Comparison of ENCODE assay signal across 14 mouse cellular contexts in genomic region chr1:120021951-120022350, GRCm38 (mm10). TPM values are rescaled to one million over a fixed set of nuclear protein-coding genes. Genes with fewer than 3 reads are reported as not detected.
DNase-seq lines count a peak whose midpoint lies in the region.
"Had no signal": no experiment of that assay in that cellular context is flagged by ENCODE, and none has a peak within 500 bp of the region (broad histone marks: within the 10 kb centered on the region; RNA-seq: fewer than 3 reads in every experiment).

No protein-coding gene starts in this region.

- peak; percentile 24 to 31 for DNase-seq in cerebellum, postnatal 36 days
- DNase-seq in cerebellum, adult 9-10 months = no peak
- peak; percentile 37 to 53 for DNase-seq in left cerebral cortex, adult 18-20 months (ENCODE audit: low spot score in 2 of 2)
- DNase-seq in left cerebral cortex, adult 11 months (ENCODE audit: low spot score) = no peak
- DNase-seq in left cerebral cortex, postnatal 25 days (ENCODE audit: low spot score in 2 of 2) = peak; percentile 34 to 70
- peak; percentile 34 to 39 for DNase-seq in right cerebral cortex, postnatal 36 days (ENCODE audit: low spot score in 2 of 2)
- DNase-seq in adrenal gland, postnatal 36 days = no peak
- no peak for DNase-seq in urinary bladder, postnatal 14 days (ENCODE audit: low spot score)
- DNase-seq: gastrocnemius, postnatal 36 days; kidney, adult 11 months; kidney, postnatal 14 days; lung, postnatal 14 days had no signal

- intact Hi-C loops in left cerebral cortex, postnatal 25 days (cut with DNase I) = no loop called here

RNA-seq across cellular contexts. Expression of gene Sctr, which starts 15.3 kb away (rescaled TPM):
- under 1 TPM in 1 of 2 experiments, not detected in 1; 0.42 TPM for total RNA-seq in left cerebral cortex, adult 18-20 months (2021)
- under 1 TPM; 0.53 to 0.62 TPM for total RNA-seq in left cerebral cortex, postnatal 25 days (2021)
- 10 to 100 TPM in 1 of 2 experiments, 1 to 10 TPM in 1; 6.2 to 11.9 TPM for total RNA-seq in adrenal gland, postnatal 36 days (2021)
- total RNA-seq: heart, postnatal 25 days; monocyte, adult 5-6 weeks had no signal

RNA-seq across cellular contexts. Expression of gene Cfap221, which starts 24.9 kb away (rescaled TPM):
- under 1 TPM in 1 of 2 experiments, not detected in 1; 0.70 TPM for total RNA-seq in left cerebral cortex, adult 18-20 months (2021)
- total RNA-seq in left cerebral cortex, postnatal 25 days (2021) = under 1 TPM; 0.57 to 0.69 TPM
- total RNA-seq in adrenal gland, postnatal 36 days (2021) = under 1 TPM; 0.16 to 0.40 TPM
- total RNA-seq: gastrocnemius, postnatal 36 days; heart, postnatal 25 days; monocyte, adult 5-6 weeks had no signal

RNA-seq across cellular contexts. Expression of gene Tmem37, which starts 51.9 kb away (rescaled TPM):
- 1 to 10 TPM in 1 of 2 experiments, under 1 TPM in 1; 0.94 to 2.0 TPM for total RNA-seq in left cerebral cortex, adult 18-20 months (2021)
- 1 to 10 TPM; 1.2 to 1.3 TPM for total RNA-seq in left cerebral cortex, postnatal 25 days (2021)
- 10 to 100 TPM in 1 of 2 experiments, 1 to 10 TPM in 1; 9.5 to 14.5 TPM for total RNA-seq in adrenal gland, postnatal 36 days (2021)

Comparison
In these comparisons a context has a peak if more than half of its experiments do, and no peak if none do; other contexts are left out.
1. DNase-seq: peak in cerebellum, postnatal 36 days (2 of 2), left cerebral cortex, adult 18-20 months (2 of 2), left cerebral cortex, postnatal 25 days (2 of 2) and right cerebral cortex, postnatal 36 days (2 of 2); none in cerebellum, adult 9-10 months (single experiment), left cerebral cortex, adult 11 months (single experiment), adrenal gland, postnatal 36 days (0 of 2) and urinary bladder, postnatal 14 days (single experiment).
2. RNA of gene Sctr, which starts 15.3 kb away (total RNA-seq): 6.2 to 11.9 TPM in adrenal gland, postnatal 36 days; 0.53 to 0.62 TPM in left cerebral cortex, postnatal 25 days and 0.42 TPM in left cerebral cortex, adult 18-20 months; every median in the first group is over 4 times any median in the second.